Mouse (Mus musculus) small intestine, adult 2 months (tissue): Measurements from ENCODE around the gene Gm20388.

Source experiments
- CTCF ChIP-seq: fragments of 200-500 bp; IDR thresholded peaks from 2 replicates; pipeline ENCODE4 v1.5.1; 2012; ENCODE audit warnings: low read depth, mild to moderate bottlenecking, control low read depth, inconsistent platforms, low read length, moderate library complexity, mixed read lengths; ENCODE audit not compliant: insufficient replicate concordance, insufficient read length; ENCODE audit errors: extremely low read depth
- POLR2A ChIP-seq: fragments of 200-500 bp; IDR thresholded peaks from 2 replicates; pipeline ENCODE4 v1.6.1; 2012; ENCODE audit warnings: low read depth, mild to moderate bottlenecking, control low read depth, inconsistent platforms, low read length, moderate library complexity

DNA sequence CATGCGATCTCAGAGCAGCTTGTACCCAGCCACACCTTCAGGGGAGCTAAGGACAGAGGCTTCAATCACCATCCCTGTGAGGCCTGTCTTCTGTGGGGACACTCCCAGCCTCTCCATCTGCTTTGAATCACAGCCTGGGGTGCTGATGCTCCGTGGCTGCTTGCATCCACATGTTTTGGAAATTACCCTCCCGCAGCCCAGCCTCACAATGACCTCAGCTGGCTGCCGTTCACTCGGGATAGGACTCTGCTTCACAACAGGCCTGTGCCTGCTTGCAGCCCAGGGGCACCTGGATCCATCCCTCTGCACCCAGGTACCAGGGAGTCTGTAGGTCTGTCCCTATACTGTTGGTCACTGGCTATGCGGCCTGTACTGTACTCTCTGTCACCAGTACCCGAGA, 2153.7 kb downstream of the Gm20388 start:
- no peak for TF ChIP-seq CTCF
- TF ChIP-seq POLR2A: no peak
